Mouse (Mus musculus): Measurements from ENCODE around the gene Skap2.

Gene Skap2

DNA sequence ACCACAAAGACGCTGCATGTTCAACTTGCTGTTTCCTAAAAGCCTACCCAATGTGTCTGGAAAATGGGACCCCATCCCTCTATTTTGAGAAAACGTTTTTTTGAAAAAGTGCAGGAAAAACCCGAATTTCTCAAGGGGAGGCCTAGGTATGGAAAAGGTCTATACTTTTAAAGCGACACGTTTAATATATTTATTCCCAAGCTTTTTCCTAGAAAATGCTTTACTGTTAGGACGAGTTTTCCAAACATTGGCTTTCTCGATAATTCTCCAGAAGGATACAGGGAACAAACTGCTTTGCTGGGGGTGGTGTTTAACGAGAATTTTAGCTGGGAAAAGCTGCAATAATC, 6.8 kb downstream of the Skap2 start:
- DNase-seq (ENCODE audit: low spot score): no peak

DNA sequence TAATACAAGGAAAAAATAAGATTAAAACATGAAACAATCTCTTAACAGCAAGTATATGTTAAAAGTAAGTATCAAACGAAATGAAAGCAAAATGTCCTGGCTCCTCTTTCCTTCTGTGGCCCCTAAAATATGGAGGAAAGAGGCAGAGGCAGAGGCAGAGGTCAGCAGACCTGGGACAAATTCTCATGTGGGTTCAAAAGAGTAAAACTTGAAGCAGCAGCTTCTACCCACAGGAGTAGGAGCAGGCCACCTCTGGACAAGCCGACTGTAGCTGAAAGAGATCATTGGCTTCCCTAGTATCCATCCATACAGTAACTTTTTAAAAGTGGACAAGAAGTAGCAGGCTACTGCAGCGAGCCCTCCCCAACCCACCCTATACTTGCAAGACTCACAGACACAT, 7.4 kb downstream of the Skap2 start:
- DNase-seq (ENCODE audit: low spot score): no peak

DNA sequence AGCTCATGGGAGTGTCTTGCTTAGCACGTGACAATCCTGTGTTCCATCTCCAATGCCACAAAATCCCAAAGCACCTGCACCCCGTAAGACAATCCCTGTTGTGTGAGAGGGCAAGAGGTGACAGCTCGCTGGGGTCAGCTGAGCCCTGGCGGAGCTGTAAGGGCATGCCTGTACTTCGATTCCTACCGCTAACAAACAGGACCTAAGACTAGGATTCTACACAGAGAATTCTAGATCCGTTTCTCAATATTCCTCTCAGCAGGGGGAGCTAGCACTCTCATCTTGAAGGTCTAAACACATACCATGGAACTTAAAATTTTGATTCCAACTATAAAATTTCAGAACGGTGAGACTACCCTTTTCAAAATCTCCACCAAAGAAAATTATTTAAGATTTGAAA, 9.7 kb downstream of the Skap2 start:
- peak; percentile 14 for DNase-seq (ENCODE audit: low spot score)

DNA sequence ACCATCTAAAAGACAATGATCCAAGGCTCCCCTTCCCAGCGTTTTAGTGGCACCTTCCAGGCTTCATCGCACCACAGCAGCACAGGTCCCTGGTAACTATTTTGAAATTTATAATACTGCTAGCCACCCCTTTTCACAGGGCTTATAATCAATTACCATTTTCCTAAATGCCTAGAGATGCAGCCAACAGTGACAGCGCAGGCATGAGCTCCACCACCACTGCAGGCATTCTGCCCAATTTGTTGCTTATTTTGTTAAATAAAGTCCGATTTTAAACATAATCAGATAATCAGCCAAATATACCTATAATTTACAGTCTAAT, 13.2 kb downstream of the Skap2 start:
- no peak for DNase-seq (ENCODE audit: low spot score)

DNA sequence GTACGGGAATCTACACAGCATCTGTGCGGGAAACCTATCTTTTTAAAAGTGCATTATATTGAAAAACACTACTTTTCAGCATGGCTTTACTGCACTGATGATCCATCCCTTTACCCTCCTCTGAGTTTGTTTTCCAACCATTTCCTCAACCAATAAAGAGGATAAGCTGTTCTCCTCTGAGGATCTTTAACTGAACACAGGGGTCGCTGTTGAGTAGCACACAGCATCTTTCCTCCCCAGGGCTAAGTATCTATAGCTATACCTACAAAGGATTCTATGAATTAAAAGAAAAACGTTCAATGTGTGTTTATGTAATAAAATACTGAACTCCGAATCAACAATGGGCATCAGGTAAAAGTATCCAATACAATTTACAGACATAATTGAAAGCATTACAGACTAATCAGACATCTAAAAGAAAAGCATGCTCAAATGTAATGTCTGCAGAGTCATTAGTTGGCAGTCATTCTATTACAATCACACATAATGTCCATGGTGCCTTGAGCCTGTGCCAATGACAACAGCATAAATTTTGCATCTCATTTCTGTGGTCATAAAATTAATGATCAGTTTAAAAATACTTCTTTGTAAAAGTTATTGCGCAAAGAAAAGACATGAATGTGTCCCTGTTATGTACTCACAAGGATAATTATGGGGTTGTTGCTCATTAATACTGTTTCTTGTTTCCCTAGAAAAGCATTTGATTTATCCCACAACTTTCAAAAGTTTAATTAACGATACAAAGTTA, 13.8 kb downstream of the Skap2 start:
- DNase-seq (ENCODE audit: low spot score): no peak

DNA sequence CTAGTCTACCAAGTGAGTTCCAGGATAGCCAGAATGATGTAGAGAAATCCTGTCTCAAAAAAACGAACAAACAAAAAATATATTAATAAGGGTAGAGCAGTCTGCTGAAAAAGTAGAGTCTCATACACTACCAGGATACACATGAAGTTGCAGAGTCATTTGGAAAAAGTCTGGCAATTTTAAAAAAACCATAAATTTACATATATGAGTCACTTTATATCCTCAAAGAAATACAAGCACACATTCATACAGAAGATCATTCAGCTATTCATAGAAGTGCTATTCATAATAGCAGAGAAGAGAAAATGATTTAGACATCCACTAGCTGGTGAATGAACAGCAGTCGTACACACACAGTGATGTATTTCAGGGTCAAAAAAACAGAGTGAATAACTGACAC, 24.4 kb downstream of the Skap2 start:
- no peak for DNase-seq (ENCODE audit: low spot score)

DNA sequence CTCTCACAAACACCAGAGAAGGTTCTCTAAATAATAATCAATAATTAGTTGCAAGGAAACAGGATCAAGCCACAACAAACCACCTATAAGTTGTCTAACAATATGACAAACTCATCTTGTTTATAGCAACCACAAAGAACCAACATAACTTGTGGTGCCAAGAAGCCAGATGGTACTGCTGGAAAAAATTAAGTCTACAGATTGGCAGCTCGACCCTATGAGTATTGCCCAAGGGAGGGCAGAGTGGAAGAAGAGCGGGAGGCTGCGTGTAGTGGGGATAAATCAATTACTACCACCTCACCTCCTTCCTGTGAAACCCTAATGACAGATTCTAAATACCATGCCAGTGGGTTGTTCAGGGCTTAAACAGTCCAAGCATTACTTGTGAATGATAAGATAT, 34.7 kb downstream of the Skap2 start:
- no peak for DNase-seq (ENCODE audit: low spot score)

DNA sequence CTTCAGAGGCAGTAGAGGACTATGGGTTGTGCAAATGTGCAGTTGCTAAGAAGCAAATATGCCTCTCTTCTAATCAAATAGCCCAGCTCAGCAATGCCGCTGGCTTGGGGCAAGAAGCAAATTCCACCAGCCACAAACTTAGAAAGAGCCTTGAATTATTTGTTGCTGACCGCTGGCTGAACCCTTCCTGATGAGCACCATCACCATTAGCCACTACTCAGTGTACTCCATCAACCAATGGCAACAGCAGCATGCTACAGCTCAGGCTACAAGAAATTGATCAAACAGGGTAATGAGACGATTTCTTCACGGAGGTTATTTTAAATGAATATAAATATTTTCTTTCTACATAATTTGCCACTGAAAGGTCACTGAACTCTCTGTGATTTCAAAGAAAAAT, 36.6 kb downstream of the Skap2 start:
- no peak for DNase-seq (ENCODE audit: low spot score)

DNA sequence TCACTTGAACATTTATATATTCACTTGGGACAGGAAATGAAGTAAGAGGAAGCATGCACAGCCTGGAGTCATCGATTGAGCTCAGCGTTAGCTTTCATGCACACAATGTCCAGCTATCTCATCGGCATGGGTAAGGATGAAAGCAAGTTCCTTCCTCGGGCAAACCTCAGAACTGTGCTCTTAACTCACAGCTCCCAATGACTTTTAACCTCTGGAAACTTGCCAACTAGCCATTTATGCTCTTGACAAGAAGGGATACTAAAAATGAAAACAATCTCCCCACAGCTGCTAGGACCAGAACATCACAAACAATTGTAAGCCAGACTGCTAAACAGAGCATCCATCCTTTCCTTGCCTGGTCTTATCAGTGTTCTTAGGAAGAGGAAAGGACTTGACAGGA, 53.4 kb downstream of the Skap2 start:
- DNase-seq (ENCODE audit: low spot score): peak; percentile 10

DNA sequence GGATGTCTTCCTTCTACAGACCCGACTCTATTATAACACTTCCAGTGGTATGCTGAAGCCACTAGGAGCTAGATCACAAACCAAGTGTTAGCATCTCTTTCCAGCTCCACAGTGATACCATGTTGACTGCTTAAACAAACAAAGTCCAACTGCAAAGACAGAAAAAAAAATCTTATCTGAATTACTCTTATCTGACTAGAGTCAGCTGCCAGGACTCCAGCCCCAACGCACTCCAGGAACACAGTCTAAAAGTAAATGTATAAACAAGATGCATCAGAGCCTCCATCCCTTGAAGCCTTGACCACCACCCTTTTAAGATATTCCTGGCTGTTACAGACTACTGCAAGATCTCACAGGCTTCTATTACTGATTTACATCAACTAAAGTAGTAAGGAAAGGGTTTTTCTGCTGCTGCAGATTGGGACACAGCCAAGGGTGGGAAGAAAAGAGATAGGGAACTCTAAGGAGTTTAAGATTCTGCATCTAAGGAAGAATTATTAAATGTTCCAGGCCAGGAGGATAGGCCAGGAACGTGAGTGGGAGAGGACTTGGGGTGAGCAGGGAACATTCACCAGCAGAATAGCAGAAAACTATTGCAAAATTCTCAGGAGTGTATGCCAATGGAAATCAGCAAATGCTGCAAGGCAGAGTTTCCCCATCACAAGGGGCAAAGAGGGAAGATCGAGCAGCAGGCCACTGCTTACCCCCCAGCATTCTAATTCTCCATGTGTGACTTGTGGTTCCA, 56.1 kb downstream of the Skap2 start:
- DNase-seq (ENCODE audit: low spot score): no peak

DNA sequence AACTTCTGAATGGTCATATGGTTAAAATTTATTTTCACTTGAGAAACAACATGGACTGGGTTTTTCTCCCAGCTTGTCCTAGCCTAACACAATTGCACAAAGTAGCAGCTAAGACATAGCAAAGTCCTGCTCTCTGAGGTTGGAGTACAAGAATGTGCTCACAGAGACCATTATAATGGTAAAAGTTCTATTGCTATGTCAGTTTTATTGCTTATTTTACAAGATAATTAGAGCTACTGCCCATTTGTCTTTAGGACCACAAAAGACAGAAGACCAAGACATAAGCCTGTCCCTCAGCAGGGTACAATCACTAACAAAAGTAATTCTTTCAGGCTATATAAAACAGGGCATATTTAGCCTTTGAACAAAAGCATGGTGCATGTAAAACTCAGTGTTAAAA, 64.7 kb downstream of the Skap2 start:
- DNase-seq (ENCODE audit: low spot score): no peak

DNA sequence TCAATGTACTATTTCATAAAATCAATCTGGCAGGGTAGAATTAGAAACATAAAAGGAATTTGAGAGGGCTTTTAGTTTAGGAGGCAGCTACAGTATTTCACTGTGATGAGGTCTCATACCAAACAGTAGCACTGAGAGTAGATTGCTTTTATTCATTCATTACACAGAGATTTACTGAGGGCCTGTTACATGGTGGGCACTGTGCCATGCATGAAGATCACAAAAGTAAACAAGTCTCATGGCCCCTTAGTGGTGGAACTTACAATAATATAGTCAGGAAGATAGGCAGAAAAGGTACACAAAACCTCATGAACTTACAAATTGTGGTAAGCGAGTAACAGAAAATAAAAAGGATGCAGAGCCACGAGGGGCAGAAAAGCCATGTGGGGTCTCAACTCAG, 67.4 kb downstream of the Skap2 start:
- no peak for DNase-seq (ENCODE audit: low spot score)

DNA sequence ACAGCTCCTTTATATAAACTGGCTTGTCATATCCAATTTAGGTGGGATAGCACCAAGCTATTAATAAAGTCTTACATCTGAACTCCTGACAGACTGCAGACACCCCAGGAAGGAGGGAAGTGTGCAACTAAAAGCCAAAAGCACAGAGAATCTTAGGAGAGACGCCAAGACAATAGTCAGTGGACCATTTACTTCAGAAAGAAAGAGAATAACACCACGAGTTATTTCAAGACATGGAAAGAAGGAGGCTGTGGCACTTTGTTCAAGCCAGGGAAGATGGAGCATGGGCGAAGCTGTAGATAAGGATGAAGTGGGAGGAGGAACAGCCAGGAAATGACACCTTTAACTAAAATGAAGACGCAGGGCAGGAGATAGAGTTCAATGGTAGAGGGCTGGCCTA, 78.4 kb downstream of the Skap2 start:
- no peak for DNase-seq (ENCODE audit: low spot score)

DNA sequence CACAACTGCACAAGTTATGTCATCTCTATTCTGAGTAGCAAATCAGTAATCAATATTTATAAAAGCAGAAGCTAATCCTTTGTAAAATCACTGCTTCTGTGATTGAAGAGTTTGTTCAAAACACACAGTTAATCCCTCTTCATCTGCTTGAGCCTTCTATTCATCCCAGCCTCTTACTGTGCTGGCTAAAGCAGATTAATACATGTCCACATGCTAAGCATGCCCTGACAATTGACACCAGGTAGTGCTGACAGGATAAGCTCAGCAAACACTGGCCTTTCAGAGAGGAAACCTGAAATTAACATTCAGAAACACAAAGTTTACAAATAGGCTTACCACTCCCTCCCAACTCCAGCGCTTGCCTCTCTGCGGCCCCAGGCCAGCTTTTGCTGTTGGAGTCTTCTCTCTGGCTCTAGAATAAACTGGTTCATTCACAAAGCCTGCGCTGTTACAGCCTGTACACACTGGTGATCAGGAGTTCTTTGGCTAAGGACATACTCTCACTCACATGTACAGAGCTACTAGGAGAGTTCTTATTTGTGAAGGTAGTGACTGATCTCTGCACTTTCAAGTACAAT, 79.2 kb downstream of the Skap2 start:
- DNase-seq (ENCODE audit: low spot score): no peak

DNA sequence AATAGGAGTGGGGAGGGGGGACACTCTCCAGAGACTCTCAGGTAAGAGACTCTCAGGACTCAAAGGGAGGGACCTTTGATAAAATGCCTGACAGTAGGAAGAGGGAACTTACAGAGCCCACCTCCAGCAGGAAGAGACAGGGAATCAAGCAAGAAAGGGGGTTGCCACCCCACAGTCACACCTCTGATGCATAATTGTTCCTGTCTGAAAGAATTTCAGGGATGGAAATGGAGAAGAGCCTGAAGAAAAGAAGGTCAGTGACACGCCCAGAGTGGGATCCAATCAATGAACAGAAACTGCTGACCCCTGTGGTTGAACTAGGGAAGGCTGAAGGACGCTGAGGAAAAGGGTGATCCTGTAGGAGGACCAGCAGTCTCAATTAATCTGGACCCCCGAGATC, 85.2 kb downstream of the Skap2 start:
- no peak for DNase-seq (ENCODE audit: low spot score)

DNA sequence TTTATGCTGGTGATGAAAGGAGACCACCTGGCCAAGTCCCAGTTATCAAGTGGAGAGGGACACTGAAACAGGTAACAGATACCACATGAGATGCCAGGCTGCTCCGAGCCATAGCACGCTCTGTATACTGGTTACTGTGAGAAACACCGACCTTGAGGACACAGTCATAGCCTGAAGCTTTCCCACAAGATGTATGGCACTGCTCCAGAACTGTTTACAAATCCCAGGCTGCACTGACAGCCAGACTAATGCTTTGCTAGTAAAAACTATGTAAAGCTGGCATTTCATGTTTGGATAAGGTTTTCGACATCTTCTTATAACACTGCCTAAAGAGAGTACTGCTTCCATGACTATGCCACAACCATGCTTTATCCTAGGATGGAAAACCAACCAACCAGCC, 90.5 kb downstream of the Skap2 start:
- DNase-seq (ENCODE audit: low spot score): no peak

DNA sequence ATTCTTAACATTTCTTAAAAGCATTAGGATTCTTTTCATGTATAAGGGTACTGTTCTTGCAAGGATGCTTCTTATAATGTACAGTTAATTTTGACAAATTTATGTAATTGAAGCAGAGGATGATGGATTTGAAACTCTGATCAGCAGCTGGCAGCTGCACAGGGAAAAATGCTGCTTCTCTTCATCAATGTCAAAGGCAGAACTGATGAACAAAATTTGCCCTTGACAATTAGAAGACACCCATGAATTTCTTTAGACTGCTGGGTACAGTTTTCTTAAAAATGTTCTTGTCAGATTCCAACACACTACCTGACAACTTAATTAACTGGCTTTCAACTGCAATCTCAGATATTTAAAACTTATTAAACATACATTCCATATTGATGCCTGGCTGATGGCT, 103.9 kb downstream of the Skap2 start:
- no peak for DNase-seq (ENCODE audit: low spot score)

DNA sequence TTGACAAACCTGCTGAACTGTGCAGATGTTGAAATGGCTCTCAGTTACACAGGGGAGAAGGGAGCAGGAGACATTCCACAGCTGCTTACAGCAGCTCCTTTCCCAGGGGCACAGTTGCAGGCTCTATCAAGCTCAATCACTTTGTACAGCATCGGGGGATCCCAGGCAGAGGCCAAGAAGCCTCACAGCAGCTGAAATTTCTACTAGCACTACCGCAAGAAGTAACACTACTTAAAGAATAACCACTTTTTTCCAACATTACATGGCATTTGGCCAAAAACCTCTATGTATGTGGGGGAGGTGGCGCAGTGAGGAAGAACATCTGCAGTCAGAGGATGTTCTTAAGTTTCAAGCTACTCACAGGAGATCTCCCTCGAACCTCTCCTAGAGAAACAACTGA, 106.7 kb downstream of the Skap2 start:
- no peak for DNase-seq (ENCODE audit: low spot score)

DNA sequence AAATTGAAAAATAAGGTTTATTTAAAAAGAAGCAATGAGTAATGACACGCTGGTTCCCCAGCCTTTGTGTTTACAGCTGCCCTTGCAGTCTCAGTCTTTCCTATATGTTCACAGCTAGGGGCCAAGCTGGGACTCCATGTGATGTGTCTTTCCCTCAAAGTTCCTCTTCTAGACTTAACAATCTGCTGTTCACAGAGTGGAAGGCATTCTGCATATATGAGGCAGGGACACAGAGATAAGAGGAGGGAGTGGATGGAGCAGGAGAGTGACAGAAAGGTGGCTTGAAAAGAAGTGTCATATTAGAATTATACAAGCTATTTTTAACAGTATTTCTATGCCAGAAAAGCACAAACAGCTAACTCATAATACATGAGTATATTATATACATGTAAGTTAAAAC, 110.8 kb downstream of the Skap2 start:
- no peak for DNase-seq (ENCODE audit: low spot score)

DNA sequence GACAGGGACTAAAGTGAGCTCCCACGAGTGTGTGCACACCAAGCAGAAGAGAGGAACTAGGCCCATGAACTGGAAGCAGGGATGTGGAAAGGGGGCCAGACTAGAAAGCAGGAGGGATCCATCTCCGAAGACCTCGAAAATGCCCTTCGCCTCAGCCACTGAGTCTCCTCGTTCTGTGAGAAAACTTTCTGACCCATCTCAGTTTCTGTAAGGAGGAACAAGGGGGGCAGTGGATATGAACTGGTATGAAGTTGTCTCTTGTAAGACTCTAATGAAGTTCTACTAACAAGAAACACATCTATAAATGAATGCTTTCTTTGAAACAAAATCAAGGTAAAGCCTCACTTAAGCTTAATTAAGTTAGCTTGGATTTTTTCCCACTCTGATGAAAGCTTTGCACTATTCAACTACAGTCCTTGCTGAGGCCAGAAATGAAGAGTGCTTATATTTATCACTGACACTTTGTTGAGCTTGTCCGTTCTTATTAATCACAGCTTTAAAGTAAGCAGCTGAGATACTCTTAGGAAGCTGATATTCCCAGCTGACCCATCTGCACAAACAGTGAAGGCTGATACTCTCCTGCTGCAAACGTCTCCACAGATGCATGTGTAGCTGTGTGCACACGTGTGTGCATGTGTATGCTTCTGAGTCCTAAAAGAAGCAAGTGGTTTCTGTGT, 113.9 kb downstream of the Skap2 start:
- DNase-seq (ENCODE audit: low spot score): no peak

DNA sequence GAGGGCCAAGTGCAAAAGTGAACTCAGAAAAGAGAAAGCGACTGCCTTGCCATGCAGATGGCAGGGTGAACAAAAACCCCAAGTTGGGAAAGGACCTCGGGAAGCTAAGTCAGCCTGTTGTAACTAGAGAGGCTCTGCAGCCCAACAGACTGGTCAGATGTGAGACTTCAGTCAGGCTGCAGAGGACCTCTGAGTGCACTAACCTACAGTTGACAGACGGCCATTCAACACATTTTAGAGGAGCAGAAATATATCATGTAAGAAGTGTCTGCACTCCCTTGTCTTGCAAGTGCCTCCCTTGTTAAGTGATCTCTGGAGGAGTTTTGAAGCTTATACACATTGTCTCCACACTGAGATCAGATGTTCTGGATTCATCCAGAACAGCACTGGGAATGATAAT, 116.6 kb downstream of the Skap2 start:
- no peak for DNase-seq (ENCODE audit: low spot score)

DNA sequence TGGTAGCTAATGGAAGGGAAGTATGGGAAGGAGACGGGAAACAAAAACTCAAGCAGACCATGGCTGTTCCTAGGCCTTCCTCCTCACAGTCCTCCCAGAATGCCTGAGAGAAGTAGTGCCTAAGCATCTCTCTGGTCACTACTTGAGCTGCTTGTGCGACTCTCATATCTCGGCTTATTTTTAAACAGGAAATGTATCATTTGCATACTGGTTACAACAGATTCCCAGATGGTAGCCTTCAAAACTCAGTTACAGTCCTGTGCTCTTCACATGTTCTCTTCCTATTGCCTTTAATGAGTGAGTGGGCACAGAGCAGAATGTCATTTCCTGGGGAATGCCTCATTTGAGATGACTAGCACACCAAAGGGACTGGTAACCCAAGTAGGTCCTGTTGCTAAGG, 117.6 kb downstream of the Skap2 start:
- DNase-seq (ENCODE audit: low spot score): no peak

DNA sequence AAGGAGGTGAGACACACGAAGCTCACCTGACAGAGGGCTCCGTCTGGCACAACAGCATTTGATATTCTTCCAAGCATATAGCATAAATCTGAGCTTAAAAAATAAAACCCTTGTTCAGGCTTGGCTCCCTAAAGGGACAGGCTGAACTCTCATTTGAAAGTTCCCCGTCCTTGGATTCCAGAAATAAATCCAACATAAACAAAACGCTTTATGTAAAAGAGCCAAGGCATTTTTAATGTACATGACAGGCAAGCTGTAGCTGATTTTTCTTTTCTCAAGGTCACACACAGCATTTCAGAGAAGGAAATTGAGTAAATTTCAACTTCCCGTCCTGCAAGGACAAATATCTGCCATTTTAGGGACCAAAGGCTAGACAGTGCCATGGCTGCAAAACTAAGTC, 122.0 kb downstream of the Skap2 start:
- no peak for DNase-seq (ENCODE audit: low spot score)

Measured in MN1 (cell line).